Mouse (Mus musculus) neural tube, embryonic 15.5 days (tissue): ENCODE results near the gene Cyp3a11. TPM values are rescaled to one million over a fixed set of nuclear protein-coding genes. Genes with fewer than 3 reads are reported as not detected.
"Not testable (repeated sequence)": the region's sequence is repeated elsewhere in the genome, so short reads cannot be mapped to it uniquely, and the experiment has no call there.

ENCODE experiments used
- ATAC-seq: fragments of 200-750 bp; cut with Nextera tagmentation; 2 replicates; pipeline ENCODE4 v1.8.0; 2017; ENCODE audit warnings: mild to moderate bottlenecking, moderate TSS enrichment, moderate library complexity; ENCODE audit not compliant: low FRiP score
- H3K27ac ChIP-seq: fragments of 300-500 bp; sonication (generic); replicated peaks from 2 replicates; pipeline ENCODE4 v1.5.1; 2015; ENCODE audit warnings: mild to moderate bottlenecking, inconsistent platforms
- H3K27me3 ChIP-seq: fragments of 300-500 bp; sonication (generic); replicated peaks from 2 replicates; pipeline ENCODE4 v1.6.1; 2015; ENCODE audit warnings: inconsistent platforms
- H3K36me3 ChIP-seq: fragments of 300-500 bp; sonication (generic); 2 replicates; pipeline ENCODE4 v1.6.1; 2015; ENCODE audit warnings: inconsistent platforms
- H3K4me1 ChIP-seq: fragments of 300-500 bp; sonication (generic); 2 replicates; pipeline ENCODE4 v1.6.1; 2015; ENCODE audit warnings: inconsistent platforms
- H3K4me2 ChIP-seq: fragments of 300-500 bp; sonication (generic); 2 replicates; pipeline ENCODE4 v1.6.1; 2015; ENCODE audit warnings: inconsistent platforms, mild to moderate bottlenecking, moderate library complexity
- H3K4me3 ChIP-seq: fragments of 300-500 bp; sonication (generic); replicated peaks from 2 replicates; pipeline ENCODE4 v1.5.1; 2015; ENCODE audit warnings: mild to moderate bottlenecking, inconsistent platforms
- H3K9ac ChIP-seq: fragments of 300-500 bp; sonication (generic); replicated peaks from 2 replicates; pipeline ENCODE4 v1.6.1; 2015; ENCODE audit warnings: mild to moderate bottlenecking, inconsistent platforms
- H3K9me3 ChIP-seq: fragments of 300-500 bp; sonication (generic); replicated peaks from 2 replicates; pipeline ENCODE4 v1.6.1; 2016; ENCODE audit warnings: inconsistent platforms
- WGBS: fragments of 180-500 bp; shearing (Covaris S2); methylation state at CpG from one replicate; pipeline ENCODE4 v1.1.7; 2015; ENCODE audit warnings: mixed read lengths; 5-methylcytosine and 5-hydroxymethylcytosine counted together
- polyA plus RNA-seq: library from polyadenylated mRNA; unstranded; fragments of >200 nt; fragmentation: Nextera tagmentation; extraction: Ambion mirVana; gene quantifications from 2 replicates; pipeline ENCODE4 v1.2.1, GENCODE M21; 2015

Gene Cyp3a11
- polyA plus RNA-seq: not detected in 2 replicates

DNA sequence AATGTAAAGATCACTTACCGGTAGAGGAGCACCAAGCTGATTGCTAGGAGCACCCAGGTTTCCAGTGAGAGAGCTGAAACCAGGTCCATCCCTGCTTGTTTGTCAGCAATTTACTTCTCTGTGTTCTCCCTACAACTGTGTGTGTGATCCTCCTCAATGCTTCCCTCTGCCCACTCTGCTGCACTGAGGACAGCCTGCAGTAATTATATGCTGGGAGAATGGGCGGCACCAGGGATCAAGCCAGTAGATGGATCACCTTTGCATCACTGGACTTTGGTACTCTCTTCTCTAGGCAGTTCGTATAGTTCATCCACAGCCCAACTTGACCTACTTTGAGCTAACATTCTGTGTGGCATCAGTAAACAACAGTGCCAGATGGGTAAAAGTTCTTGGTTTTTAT, at the start of gene Cyp3a11:
Cyp3a11 (minus strand) TSS at position 277 of the 400 bp plus-strand sequence.
- H3K9me3 ChIP-seq: peaks cover 48% of the 10 kb centered on the region
- no peak within 1 kb of the TSS for H3K9ac ChIP-seq
- H3K36me3 ChIP-seq: no peaks in the 10 kb centered on the region
- H3K4me1 ChIP-seq: no peaks in the 10 kb centered on the region
- H3K27me3 ChIP-seq: no peaks in the 10 kb centered on the region
- H3K27ac ChIP-seq: no peak within 1 kb of the TSS
- 92% methylated on average over 3 of the region's 3 CpGs for WGBS
- no peak within 1 kb of the TSS for H3K4me2 ChIP-seq
- no peak for ATAC-seq
- H3K4me3 ChIP-seq: no peak within 1 kb of the TSS

DNA sequence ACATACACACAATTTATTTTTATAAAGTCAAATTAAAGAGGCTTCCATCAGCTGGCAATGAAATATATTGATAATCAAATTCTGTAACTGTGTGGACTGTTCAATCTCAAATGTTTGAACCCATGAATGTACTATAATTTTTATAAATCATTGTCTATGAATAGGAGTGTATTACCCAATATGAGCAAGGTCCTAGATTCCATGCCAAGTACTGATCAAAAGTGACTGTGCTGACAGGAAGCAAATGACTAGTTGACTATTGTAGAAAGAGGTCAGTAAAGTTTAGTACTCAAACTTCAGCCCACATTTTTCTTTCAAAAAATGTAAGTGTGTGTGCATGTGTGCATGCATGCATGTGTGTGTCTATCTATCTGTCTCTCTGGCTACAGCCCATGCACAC, 33.1 kb upstream of the Cyp3a11 start:
- peaks cover 30% of the 10 kb centered on the region for H3K9me3 ChIP-seq
- no peaks in the 10 kb centered on the region for H3K27me3 ChIP-seq
- H3K9ac ChIP-seq: no peak overlapping the region
- H3K27ac ChIP-seq: no peak overlapping the region
- no peaks in the 10 kb centered on the region for H3K36me3 ChIP-seq
- no peak overlapping the region for H3K4me2 ChIP-seq
- H3K4me3 ChIP-seq: no peak overlapping the region
- H3K4me1 ChIP-seq: no peaks in the 10 kb centered on the region
- ATAC-seq: no peak

DNA sequence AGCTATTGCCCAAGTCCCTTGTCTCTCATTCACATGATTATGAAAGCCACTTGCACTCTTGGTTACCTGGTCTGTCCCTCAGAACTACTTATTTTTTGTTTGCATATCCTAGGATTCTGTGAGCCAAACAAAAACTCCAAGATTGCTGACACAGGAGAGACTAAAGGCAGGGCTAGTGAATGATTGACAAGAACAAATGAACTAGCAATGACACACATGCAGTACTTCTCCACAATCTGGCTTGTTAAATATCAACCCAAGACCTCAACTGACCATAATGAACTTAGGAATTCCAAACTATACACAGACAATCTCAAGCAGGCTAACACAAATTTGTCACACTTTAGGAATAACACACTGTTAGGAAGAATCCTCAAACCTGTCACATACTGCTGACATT, 32.0 kb upstream of the Cyp3a11 start:
- H3K4me3 ChIP-seq: no peak overlapping the region
- H3K27me3 ChIP-seq: no peaks in the 10 kb centered on the region
- no peak for ATAC-seq
- no peak overlapping the region for H3K4me2 ChIP-seq
- no peaks in the 10 kb centered on the region for H3K4me1 ChIP-seq
- H3K9ac ChIP-seq: no peak overlapping the region
- no peak overlapping the region for H3K27ac ChIP-seq
- no peaks in the 10 kb centered on the region for H3K36me3 ChIP-seq
- H3K9me3 ChIP-seq: peaks cover 33% of the 10 kb centered on the region

DNA sequence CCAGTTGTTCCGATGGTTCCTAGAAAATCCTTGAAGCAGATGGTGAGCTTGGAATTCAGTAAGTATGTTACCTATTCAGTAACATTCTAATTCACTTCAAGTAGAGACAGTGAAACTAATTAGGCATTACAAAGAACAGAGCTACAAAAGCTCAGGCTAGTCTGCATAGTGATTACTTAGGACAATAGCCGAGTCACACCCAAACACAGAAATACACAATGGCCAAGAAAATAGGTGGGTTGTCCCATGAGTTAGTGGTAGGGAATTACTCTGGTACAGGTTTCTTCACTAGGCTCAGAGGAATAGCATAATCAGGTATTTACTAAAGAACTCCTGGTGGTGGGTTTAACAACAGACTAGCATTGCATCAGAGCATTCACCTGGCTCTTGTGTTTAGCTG, 27.2 kb upstream of the Cyp3a11 start:
- H3K27ac ChIP-seq, H3K27me3 ChIP-seq, H3K9ac ChIP-seq, H3K4me1 ChIP-seq, H3K36me3 ChIP-seq, H3K4me2 ChIP-seq, ATAC-seq, H3K4me3 ChIP-seq: not testable (repeated sequence)
- peaks cover 25% of the 10 kb centered on the region for H3K9me3 ChIP-seq
- 88% methylated on average over 2 of the region's 2 CpGs for WGBS

DNA sequence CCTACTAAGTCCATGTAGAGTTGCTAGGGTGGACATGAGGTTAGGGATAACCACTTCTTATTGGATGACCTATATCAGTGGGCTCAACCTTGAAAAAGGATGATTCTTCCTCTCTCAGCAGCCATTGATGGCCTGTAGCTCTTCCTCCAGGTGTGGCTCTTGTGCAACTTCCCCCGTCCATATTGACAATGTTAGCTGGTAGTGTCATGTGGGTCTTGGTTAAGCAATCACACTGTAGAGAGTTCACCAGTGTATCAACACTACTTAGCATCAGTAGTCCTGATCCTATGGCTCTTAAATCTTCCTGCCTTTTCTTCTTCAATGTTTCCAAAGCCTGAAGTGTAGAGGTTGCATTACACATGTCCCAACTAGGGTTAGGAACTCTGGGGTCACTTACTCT, 24.8 kb upstream of the Cyp3a11 start:
- no peak for ATAC-seq
- H3K36me3 ChIP-seq: no peaks in the 10 kb centered on the region
- H3K9me3 ChIP-seq: peaks cover 14% of the 10 kb centered on the region; the same call in 1 of the 2 replicates
- no peak overlapping the region for H3K27ac ChIP-seq
- H3K9ac ChIP-seq: no peak overlapping the region
- H3K4me3 ChIP-seq: no peak overlapping the region
- H3K27me3 ChIP-seq: no peaks in the 10 kb centered on the region
- H3K4me1 ChIP-seq: no peaks in the 10 kb centered on the region
- 84% methylated on average over 1 of the region's 1 CpGs for WGBS
- H3K4me2 ChIP-seq: no peak overlapping the region

DNA sequence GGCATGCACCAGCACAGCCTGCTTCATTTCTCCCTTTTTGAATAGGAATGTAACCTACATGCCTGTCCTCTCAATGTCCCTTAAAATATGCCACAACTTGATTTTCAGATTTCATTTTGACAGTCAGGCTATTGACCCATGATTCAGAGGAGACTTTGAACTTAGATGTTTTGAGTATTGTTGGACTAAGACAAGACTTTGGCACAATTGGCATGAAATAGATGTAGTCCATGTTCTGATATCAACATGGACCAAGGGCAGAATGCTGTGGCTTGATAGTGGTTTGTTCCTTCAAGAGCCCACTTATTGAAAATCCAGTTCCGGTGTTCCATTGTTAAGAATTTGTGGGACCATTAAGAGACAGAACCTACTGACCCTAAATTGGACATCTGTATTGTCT, 23.6 kb upstream of the Cyp3a11 start:
- Histone ChIP-seq H3K4me1 (no peaks in the 10 kb centered on the region), H3K9ac (no peak overlapping the region), H3K27ac (no peak overlapping the region), H3K4me2 (no peak overlapping the region), H3K9me3 (0 out of 2 replicates have a peak, but pooled peaks cover 12% of the 10 kb centered on the region), H3K36me3 (no peaks in the 10 kb centered on the region), H3K4me3 (no peak overlapping the region), H3K27me3 (no peaks in the 10 kb centered on the region)
- no peak for ATAC-seq
- WGBS: 95% methylated on average over 1 of the region's 1 CpGs

DNA sequence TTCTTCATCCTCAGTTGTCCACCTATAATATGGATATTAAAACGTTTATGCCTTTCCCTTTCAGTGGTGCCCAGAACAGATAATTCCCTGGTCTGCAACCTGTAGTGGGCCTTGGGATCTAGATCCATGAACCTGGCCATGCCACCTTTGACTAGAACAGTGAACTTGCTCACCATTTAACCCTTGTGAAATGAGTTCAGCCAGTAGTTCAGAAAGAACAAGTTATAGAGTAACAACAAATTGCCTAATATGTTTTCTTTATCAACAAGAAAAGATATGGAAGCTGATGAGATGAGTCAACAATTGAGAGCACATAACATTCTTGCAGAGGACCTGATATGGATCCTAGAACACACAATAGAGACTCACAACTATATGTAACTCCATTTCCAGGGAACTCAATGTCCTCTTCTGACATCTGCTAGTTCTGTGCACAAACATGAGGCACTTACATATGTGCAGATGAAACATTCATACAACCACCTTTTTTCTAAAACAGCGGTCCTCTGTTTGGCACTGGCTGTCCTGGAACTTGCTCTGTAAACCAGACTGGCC, 20.7 kb upstream of the Cyp3a11 start:
- WGBS: 45% methylated on average over 2 of the region's 2 CpGs

DNA sequence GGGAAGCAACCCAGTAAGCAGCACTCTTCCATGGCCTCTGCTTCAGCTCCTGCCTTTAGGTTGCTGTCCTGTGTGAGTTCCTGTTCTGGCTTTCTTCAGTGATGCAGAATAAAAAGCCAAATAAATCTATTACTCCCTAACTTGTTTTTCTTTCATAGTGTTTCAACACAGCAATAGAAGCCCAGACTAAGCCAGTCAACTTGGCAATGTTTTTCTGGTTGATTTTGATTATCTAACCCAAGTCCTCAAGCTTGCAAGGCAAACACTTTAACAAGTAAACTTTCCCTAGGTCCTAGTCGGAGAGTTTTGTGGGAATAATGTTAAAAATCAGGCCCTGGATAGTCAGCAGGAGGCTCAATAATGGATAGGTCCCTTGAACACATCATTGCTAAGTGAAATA, 17.5 kb upstream of the Cyp3a11 start:
- no peak for ATAC-seq
- no peaks in the 10 kb centered on the region for H3K27me3 ChIP-seq
- H3K27ac ChIP-seq: no peak overlapping the region
- H3K9me3 ChIP-seq: 0 out of 2 replicates have a peak, but pooled peaks cover 21% of the 10 kb centered on the region
- no peak overlapping the region for H3K9ac ChIP-seq
- H3K4me1 ChIP-seq: no peaks in the 10 kb centered on the region
- no peak overlapping the region for H3K4me2 ChIP-seq
- no peak overlapping the region for H3K4me3 ChIP-seq
- WGBS: 57% methylated on average over 1 of the region's 1 CpGs
- no peaks in the 10 kb centered on the region for H3K36me3 ChIP-seq

More for the DNA sequence above, 20.7 kb upstream of the Cyp3a11 start:
- Histone ChIP-seq H3K27ac (no peak overlapping the region), H3K4me1 (no peaks in the 10 kb centered on the region), H3K9ac (no peak overlapping the region), H3K27me3 (no peaks in the 10 kb centered on the region), H3K9me3 (0 out of 2 replicates have a peak, but pooled peaks cover 16% of the 10 kb centered on the region), H3K36me3 (no peaks in the 10 kb centered on the region), H3K4me3 (no peak overlapping the region), H3K4me2 (no peak overlapping the region)
- no peak for ATAC-seq

DNA sequence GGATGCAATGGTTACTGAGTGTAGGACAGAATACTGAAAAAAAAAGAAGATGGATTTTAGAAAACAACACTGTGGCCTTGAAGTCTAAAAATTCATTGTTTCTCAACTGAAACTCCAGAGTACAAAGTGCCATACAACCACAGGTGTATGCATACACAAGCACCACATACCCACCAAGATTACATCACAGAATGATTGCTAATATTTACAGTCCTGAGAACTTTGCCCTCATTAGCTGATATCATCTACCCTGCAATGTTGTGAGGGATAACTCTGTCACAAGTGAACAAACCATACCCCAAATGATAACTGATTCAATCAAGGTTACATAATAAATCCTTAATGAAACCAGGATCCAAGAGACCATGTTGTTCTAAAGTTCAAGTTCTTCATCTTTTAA, 1.4 kb upstream of the Cyp3a11 start:
- Histone ChIP-seq H3K9me3 (peaks cover 45% of the 10 kb centered on the region), H3K36me3 (no peaks in the 10 kb centered on the region), H3K9ac (no peak overlapping the region), H3K4me3 (no peak overlapping the region), H3K27ac (no peak overlapping the region), H3K4me1 (no peaks in the 10 kb centered on the region), H3K27me3 (no peaks in the 10 kb centered on the region), H3K4me2 (no peak overlapping the region)
- no peak for ATAC-seq

DNA sequence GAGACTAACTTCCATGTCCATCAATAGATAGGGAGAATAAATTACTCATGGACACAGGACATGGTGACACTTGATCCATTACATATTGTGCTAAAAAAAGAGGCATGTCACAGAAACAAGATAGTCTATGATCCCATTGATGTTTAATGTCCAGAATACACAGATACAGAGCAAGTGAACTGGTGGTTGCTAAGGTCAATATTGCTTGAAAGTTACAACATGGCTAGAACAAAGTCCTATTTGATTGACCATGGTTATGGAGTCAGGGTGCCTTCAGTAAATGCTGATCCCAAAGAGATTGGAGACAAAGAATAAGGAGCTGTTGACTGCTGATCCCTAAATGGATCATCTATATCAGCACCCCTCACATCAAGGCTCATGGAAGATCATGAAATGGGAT, 12.3 kb downstream of the Cyp3a11 start:
- not testable (repeated sequence) for ATAC-seq, H3K27me3 ChIP-seq, H3K9ac ChIP-seq, H3K36me3 ChIP-seq, H3K4me3 ChIP-seq, H3K4me2 ChIP-seq, H3K27ac ChIP-seq, H3K4me1 ChIP-seq
- 0 out of 2 replicates have a peak, but pooled peaks cover 17% of the 10 kb centered on the region for H3K9me3 ChIP-seq

DNA sequence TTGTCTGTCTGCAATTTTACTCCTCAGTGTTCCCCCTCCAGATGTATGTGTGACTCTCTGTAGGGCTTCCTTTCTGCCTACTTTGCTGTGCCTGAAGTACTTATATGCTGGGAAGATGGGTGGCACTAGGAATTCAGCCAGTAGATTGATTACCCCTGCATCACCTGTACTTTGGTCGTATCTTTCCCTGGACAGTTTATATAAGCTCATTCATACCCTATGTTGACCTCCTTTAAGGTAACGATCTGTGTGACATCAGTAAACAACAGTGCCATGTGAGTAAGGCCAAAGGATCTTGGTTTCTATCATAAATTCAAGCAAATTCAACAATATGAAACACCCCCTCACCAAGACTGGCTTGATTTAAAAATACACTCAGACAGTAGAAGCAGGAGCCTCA, 74.0 kb downstream of the Cyp3a11 start, which contains the start of gene Cyp3a44:
Cyp3a44 (minus strand) TSS at position 79 of the 400 bp plus-strand sequence.
- 84% methylated on average over 2 of the region's 2 CpGs for WGBS
- H3K9ac ChIP-seq, H3K36me3 ChIP-seq, H3K4me1 ChIP-seq, H3K4me3 ChIP-seq, H3K27me3 ChIP-seq, H3K27ac ChIP-seq, ATAC-seq, H3K4me2 ChIP-seq: not testable (repeated sequence)
- H3K9me3 ChIP-seq: peaks cover 10% of the 10 kb centered on the region
